Mouse (Mus musculus) myocyte (in vitro differentiated cells): ENCODE measurements around the gene Msantd1.

Source experiments
- CEBPB ChIP-seq: IDR thresholded peaks from 2 replicates; pipeline ENCODE4 v1.6.1; 2011; ENCODE audit warnings: mild to moderate bottlenecking, moderate library complexity; ENCODE audit not compliant: poor library complexity, insufficient read depth, severe bottlenecking
- E2F4 ChIP-seq: IDR thresholded peaks from one replicate; pipeline ENCODE4 v1.6.1; 2011; ENCODE audit warnings: mild to moderate bottlenecking, control low read depth, moderate library complexity; ENCODE audit not compliant: insufficient read depth
- MAX ChIP-seq: IDR thresholded peaks from one replicate; pipeline ENCODE4 v1.6.1; 2011; ENCODE audit warnings: low read depth, mild to moderate bottlenecking, control low read depth
- MYOD1 ChIP-seq, 3 experiments: IDR thresholded peaks; one replicate each; pipeline ENCODE4 v1.6.1; 2011; ENCODE audit warnings: control low read depth in 2 of 3, low read depth in 2 of 3, mild to moderate bottlenecking in 2 of 3, moderate library complexity in 1 of 3; ENCODE audit not compliant: insufficient read length in 2 of 3, control insufficient read depth in 1 of 3
- MYOG ChIP-seq, 3 experiments: IDR thresholded peaks; one replicate each; pipeline ENCODE4 v1.6.1; 2011; ENCODE audit warnings: control low read depth in 2 of 3, low read depth in 2 of 3, mild to moderate bottlenecking in 2 of 3; ENCODE audit not compliant: insufficient read length in 2 of 3, control insufficient read depth in 1 of 3, insufficient read depth in 1 of 3
- POLR2A ChIP-seq: IDR thresholded peaks from one replicate; pipeline ENCODE4 v1.6.1; 2011; ENCODE audit warnings: low read depth, mild to moderate bottlenecking, control low read depth, moderate library complexity; ENCODE audit not compliant: insufficient read length
- POLR2AphosphoS2 ChIP-seq: IDR thresholded peaks from one replicate; pipeline ENCODE4 v1.6.1; 2011; ENCODE audit warnings: low read depth, control low read depth; ENCODE audit not compliant: insufficient read length
- REST ChIP-seq: IDR thresholded peaks from one replicate; pipeline ENCODE4 v1.6.1; 2011; ENCODE audit warnings: mild to moderate bottlenecking, control low read depth, moderate library complexity; ENCODE audit not compliant: insufficient read depth, insufficient read length
- SRF ChIP-seq: IDR thresholded peaks from one replicate; pipeline ENCODE4 v1.6.1; 2011; ENCODE audit warnings: low read depth; ENCODE audit not compliant: control insufficient read depth, insufficient read length
- TCF12 ChIP-seq: IDR thresholded peaks from one replicate; pipeline ENCODE4 v1.6.1; 2011; ENCODE audit warnings: mild to moderate bottlenecking, control low read depth; ENCODE audit not compliant: poor library complexity, insufficient read depth, severe bottlenecking
- USF1 ChIP-seq: IDR thresholded peaks from one replicate; pipeline ENCODE4 v1.6.1; 2011; ENCODE audit warnings: low read depth, mild to moderate bottlenecking, control low read depth, moderate library complexity

DNA sequence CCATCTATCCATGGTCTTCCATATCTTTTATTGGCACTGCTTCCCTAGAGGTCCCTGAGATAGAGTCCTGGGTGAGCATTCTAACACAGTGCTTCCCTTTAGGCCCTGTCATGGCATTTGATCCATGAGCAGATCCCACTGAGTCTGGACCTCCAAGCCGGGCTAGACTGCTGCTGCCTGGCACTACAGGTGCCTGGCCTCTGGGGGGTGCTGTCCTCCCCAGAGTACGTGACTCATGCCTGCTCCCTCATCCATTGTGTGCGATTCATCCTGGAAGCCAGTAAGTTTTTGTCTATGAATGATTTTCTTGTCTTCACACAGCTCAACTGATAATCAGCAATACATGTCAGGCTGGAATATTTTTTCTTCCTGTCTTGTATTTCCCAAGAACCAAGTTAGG lies 22.6 kb upstream of the Msantd1 start:
- TF ChIP-seq MAX (no peak), USF1 (no peak), MYOG (IDR thresholded peaks at IDR 0.05; ENCODE audit: control insufficient read depth in 1 of 3, insufficient read depth in 1 of 3, insufficient read length in 2 of 3, low read depth in 2 of 3) (no peak), POLR2A (no peak), REST (no peak), POLR2AphosphoS2 (no peak), MYOD1 (IDR thresholded peaks at IDR 0.05; ENCODE audit: control insufficient read depth in 1 of 3, insufficient read length in 2 of 3, low read depth in 2 of 3) (no peak), E2F4 (no peak), TCF12 (no peak), SRF (no peak), CEBPB (no peak)
